Mouse (Mus musculus) gastrocnemius, postnatal 10 days (tissue): ENCODE results near the gene Usp25. TPM values are rescaled to one million over a fixed set of nuclear protein-coding genes. Genes with fewer than 3 reads are reported as not detected.

ENCODE experiments used
- DNase-seq: peaks from one replicate; pipeline ENCODE4 v3.0.0; 2021; ENCODE audit warnings: mixed read lengths
- total RNA-seq, 2 experiments: library from RNA; stranded (reverse); gene quantifications; 2 replicates each; pipeline ENCODE4 v1.2.3; 2021

The Usp25 gene
- total RNA-seq, 2 experiments from 2014 or later: 76.4 to 78.0 TPM

DNA sequence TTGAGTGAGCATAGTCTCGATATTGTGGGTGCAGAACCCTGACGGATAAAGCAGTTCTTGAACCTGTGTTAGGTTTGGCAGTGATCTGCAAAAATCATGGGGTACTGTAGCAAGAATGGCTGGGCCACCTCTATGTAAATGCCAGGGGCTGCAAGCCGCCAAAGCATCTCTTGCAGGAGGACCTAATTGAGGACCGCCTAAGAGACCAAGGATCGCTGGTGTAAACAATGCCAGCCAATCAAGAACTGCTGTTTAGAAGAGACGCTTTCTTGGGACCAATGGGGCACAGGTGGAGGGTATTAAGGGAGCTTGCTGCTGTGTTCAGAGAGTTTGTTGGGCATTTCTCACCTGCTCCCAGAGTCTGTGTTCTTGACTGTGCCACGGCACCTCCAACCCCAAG lies 127.1 kb downstream of the Usp25 start:
- no peak for DNase-seq

GRCm38 (mm10) chr16:77146801-77147200 lies 133.3 kb downstream of the Usp25 start:
- no peak for DNase-seq

- DNase-seq: no peak
These were observed 136.8 kb downstream of the Usp25 start for GRCm38 (mm10) chr16:77150338-77150737.

DNA sequence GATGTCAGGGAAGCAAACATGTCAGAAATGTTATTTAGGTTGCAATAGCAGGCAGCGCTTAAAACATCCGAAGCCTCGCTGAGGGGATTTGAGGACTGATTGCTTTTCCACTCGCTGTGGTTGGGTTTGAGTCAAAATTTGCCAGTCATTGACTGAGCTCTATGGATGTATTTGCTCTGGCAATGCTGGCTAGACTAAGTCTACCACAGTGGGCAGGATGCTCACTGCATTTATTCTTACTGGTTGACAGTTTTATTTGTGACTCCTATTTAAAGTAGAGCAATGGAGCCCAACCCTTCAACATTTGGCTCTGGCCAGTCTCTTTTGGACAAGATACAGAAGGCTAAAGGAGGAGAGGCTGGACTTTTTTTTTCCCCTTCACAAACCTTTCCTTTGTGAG lies 137.4 kb downstream of the Usp25 start:
- no peak for DNase-seq

GRCm38 (mm10) chr16:77152288-77152687 lies 138.8 kb downstream of the Usp25 start:
- no peak for DNase-seq

DNA sequence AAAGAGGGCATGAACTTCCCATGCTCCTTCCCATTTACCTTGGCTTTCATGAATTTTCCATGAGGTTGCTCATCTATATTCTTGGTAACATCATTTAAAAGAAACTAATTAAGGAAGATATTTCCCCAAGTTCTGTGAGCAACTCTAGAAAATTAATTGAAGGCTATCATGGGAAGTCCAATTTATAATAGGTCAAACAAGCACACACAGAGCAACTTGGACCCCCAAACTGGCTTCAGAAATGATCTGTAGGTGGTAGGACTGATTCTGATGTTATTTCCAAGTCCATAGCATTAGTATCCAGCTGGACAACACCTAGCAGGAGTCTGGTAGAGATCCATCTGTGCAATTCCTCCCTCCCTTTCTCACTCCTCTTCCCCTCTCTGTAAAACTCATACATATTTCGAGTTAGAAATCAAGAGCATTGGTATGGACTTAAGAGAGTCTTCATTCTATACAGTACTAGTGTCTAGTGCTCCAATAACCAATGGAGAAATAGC lies 139.8 kb downstream of the Usp25 start:
- no peak for DNase-seq

GRCm38 (mm10) chr16:77153815-77154214 lies 140.3 kb downstream of the Usp25 start:
- no peak for DNase-seq

- DNase-seq: no peak
These were observed 141.3 kb downstream of the Usp25 start for GRCm38 (mm10) chr16:77154831-77155230.
